Mouse (Mus musculus) spleen, adult 2 months (tissue): ENCODE results near the gene F2. TPM values are rescaled to one million over a fixed set of nuclear protein-coding genes. Genes with fewer than 3 reads are reported as not detected.

Experiments
- DNase-seq, 2 experiments: peaks; one replicate each; pipeline versions ENCODE4 v3.0.0 to v3.0.0-alpha.2; 2012 to 2021; ENCODE audit warnings: low spot score in 2 of 2, low read depth in 1 of 2
- H3K27ac ChIP-seq: fragments of 200-500 bp; 2 replicates; pipeline ENCODE4 v1.5.1; 2012; ENCODE audit warnings: low read length, inconsistent platforms; ENCODE audit not compliant: insufficient read depth
- H3K27me3 ChIP-seq: fragments of 200-500 bp; 2 replicates; pipeline ENCODE4 v1.6.1; 2012; ENCODE audit warnings: mild to moderate bottlenecking, moderate library complexity, low read length, inconsistent platforms; ENCODE audit not compliant: control insufficient read depth, insufficient read depth
- H3K36me3 ChIP-seq: fragments of 200-500 bp; 2 replicates; pipeline ENCODE4 v1.6.1; 2012; ENCODE audit warnings: mild to moderate bottlenecking, low read length, inconsistent platforms; ENCODE audit not compliant: control insufficient read depth, insufficient read depth
- H3K4me1 ChIP-seq: fragments of 200-500 bp; 2 replicates; pipeline ENCODE4 v1.6.1; 2011; ENCODE audit warnings: inconsistent platforms; ENCODE audit not compliant: control insufficient read depth, insufficient read depth, insufficient read length
- H3K4me3 ChIP-seq: fragments of 200-500 bp; 2 replicates; pipeline ENCODE4 v1.5.1; 2011; ENCODE audit warnings: mild to moderate bottlenecking, inconsistent platforms; ENCODE audit not compliant: insufficient read depth, insufficient read length; ENCODE audit errors: extremely low read depth
- CTCF ChIP-seq: fragments of 200-500 bp; IDR thresholded peaks from 2 replicates; pipeline ENCODE4 v1.5.1; 2011; ENCODE audit warnings: mild to moderate bottlenecking, inconsistent platforms; ENCODE audit not compliant: insufficient read depth, insufficient read length, insufficient replicate concordance; ENCODE audit errors: extremely low read depth
- POLR2A ChIP-seq: fragments of 200-500 bp; IDR thresholded peaks from 2 replicates; pipeline ENCODE4 v1.6.1; 2011; ENCODE audit warnings: low read depth, low read length, inconsistent platforms
- WGBS: fragments of 180-500 bp; shearing (Covaris S2); methylation state at CpG from one replicate; pipeline ENCODE4 v1.1.7; 2018; 5-methylcytosine and 5-hydroxymethylcytosine counted together
- polyA plus RNA-seq: library from polyadenylated mRNA; depleted of rRNA; stranded (reverse); fragments of >200 nt; gene quantifications from 2 replicates; pipeline ENCODE4 v1.2.3, GENCODE M21; 2012

Gene F2
- polyA plus RNA-seq, 1 experiment, result 0.30 TPM

DNA sequence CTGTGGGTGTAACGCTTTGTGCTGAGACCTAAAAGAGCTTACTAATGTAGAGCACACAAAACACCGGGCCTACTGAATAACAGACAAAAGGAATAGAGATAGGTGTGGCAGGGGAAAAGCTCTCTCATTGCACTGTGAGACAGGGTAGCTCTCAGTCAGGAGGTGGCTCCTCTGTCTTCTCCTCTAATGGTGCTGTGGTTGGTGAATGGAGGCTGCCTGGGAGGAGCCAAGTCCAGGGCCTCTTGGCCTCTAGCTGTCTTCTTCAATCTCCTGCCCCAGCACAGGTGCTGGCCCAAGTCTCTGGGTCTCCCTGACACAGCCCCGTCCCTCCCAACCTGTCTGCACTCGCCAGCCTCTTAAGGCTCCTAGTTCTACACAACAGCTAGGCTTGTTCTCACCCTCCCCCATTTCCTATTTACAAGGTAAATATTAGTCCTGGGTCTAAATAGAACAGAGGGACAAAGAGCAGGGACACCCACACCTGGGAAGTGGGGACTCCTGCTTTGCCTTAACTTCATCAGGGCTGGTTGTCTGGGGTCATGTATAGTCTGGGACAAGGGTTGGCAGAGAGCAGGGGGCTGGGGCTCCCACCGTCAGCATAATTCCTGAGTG is 619 bp upstream of the F2 start:
- no peaks in the 10 kb centered on the region for H3K36me3 ChIP-seq
- WGBS, result 88% methylated on average over 5 of the region's 5 CpGs
- no peak overlapping the region for H3K4me3 ChIP-seq
- TF ChIP-seq CTCF, result no peak
- no peak for DNase-seq
- peaks cover 3% of the 10 kb centered on the region; the same call in 1 of the 2 replicates for H3K4me1 ChIP-seq
- H3K27me3 ChIP-seq, result no peaks in the 10 kb centered on the region
- H3K27ac ChIP-seq, result no peak overlapping the region

DNA sequence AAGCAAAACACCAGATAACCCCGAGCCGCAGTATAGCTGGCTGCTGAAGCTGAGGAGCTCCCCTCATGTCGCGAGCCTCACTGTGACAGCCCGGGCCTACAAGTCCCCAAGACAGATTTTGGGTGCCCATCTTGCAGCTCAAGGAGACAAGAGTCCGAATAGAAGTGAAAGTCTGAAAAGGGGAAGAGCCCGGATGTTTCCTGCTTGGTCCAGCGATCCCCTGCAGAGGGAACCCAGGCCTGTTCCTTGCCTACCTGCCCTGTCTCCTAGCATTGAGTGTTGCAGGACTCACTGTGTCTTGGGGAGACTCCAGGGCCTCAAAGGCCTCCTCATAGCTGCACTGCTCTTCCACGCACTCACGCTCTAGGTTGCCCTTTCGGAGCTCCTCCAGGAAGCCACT is 728 bp downstream of the F2 start:
- Histone ChIP-seq H3K4me3 (no peak overlapping the region), H3K27me3 (no peaks in the 10 kb centered on the region), H3K27ac (no peak overlapping the region), H3K36me3 (no peaks in the 10 kb centered on the region), H3K4me1 (peaks cover 3% of the 10 kb centered on the region; the same call in 1 of the 2 replicates)
- WGBS, result 82% methylated on average over 11 of the region's 11 CpGs
- DNase-seq, result no peak
- TF ChIP-seq CTCF (no peak), POLR2A (no peak)

DNA sequence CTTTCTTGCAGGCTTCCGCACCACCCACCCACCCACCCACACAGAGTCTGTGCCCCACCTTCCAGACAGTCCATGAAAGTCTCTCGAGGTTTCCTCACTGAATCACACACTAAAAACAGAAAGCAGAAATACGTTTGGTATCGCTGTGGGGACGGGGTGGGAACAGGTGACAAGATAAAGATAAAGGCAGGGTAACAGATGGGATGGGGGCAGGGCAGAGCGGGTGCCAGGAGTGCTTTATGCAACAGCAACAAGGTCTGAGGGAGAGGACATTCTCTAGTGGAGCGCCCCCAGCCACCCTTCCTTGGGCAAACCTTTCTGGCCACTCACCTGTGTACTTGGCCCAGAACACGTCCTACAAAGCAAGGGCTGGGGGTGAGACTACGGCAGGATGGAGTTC is 1.4 kb downstream of the F2 start:
- no peak overlapping the region for H3K4me3 ChIP-seq
- no peaks in the 10 kb centered on the region for H3K27me3 ChIP-seq
- no peak for DNase-seq
- H3K27ac ChIP-seq, result no peak overlapping the region
- peaks cover 3% of the 10 kb centered on the region; the same call in 1 of the 2 replicates for H3K4me1 ChIP-seq
- 52% methylated on average over 9 of the region's 9 CpGs for WGBS
- no peaks in the 10 kb centered on the region for H3K36me3 ChIP-seq
- no peak for TF ChIP-seq POLR2A
- no peak for TF ChIP-seq CTCF

- no peaks in the 10 kb centered on the region for H3K36me3 ChIP-seq
- TF ChIP-seq CTCF (no peak), POLR2A (no peak)
- H3K27me3 ChIP-seq, result no peaks in the 10 kb centered on the region
- H3K27ac ChIP-seq, result no peak overlapping the region
- no peak for DNase-seq
- no peak overlapping the region for H3K4me3 ChIP-seq
- 0 out of 2 replicates have a peak, but pooled peaks cover 3% of the 10 kb centered on the region for H3K4me1 ChIP-seq
- WGBS, result 83% methylated on average over 12 of the region's 12 CpGs
These were observed 2.8 kb downstream of the F2 start for GRCm38 (mm10) chr2:91633334-91633977.

DNA sequence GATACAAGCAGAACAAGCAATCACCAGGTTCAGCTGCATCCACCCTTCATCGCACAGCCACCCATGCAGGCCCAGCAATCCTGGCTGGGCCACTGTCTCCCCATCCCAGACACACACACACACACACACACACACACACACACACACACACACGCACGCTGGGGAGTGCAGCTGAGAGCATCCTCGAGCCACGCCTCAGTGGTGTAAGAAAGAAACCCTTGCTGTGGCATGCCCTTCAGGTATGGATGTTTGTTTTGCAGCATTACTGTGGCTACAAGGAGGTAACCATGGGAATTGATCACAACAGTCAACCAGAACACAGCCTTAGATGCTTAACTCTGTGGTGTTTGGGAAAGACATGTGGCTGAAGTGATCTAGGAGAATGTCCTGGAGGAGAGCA is 3.9 kb downstream of the F2 start:
- DNase-seq, result no peak
- H3K4me1 ChIP-seq, result 0 out of 2 replicates have a peak, but pooled peaks cover 3% of the 10 kb centered on the region
- WGBS, result 81% methylated on average over 5 of the region's 5 CpGs
- TF ChIP-seq CTCF, result no peak
- TF ChIP-seq POLR2A, result no peak
- no peaks in the 10 kb centered on the region for H3K27me3 ChIP-seq
- no peak overlapping the region for H3K4me3 ChIP-seq
- no peak overlapping the region for H3K27ac ChIP-seq
- no peaks in the 10 kb centered on the region for H3K36me3 ChIP-seq

GRCm38 (mm10) chr2:91631826-91632225 is 4.4 kb downstream of the F2 start:
- TF ChIP-seq POLR2A, result no peak
- Histone ChIP-seq H3K36me3 (no peaks in the 10 kb centered on the region), H3K4me3 (no peak overlapping the region), H3K27me3 (no peaks in the 10 kb centered on the region), H3K27ac (no peak overlapping the region), H3K4me1 (0 out of 2 replicates have a peak, but pooled peaks cover 3% of the 10 kb centered on the region)
- WGBS, result 82% methylated on average over 5 of the region's 5 CpGs
- DNase-seq, result no peak

DNA sequence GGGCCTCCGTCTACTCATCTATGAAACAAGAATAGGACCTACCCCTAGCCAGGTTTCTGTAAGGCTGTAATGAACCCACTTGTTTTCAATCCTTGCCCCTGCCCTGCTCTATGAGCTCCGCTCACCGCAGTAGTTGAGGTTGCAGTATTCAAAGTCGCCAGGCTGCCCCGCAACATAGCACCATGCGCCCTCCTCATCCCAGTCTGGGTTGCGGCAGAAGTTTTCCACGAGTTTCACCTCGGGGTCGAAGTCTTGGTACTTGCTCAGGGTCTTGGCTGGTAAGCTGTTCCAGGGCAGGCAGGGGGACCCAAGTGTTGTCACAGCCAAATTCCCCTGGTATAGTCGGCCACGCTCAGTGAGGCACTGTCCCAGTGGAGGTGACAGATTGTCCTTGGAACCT is 5.8 kb downstream of the F2 start:
- Histone ChIP-seq H3K4me1 (no peaks in the 10 kb centered on the region), H3K27me3 (no peaks in the 10 kb centered on the region), H3K36me3 (no peaks in the 10 kb centered on the region), H3K4me3 (no peak overlapping the region), H3K27ac (no peak overlapping the region)
- WGBS, result 95% methylated on average over 12 of the region's 12 CpGs
- DNase-seq, result no peak
- no peak for TF ChIP-seq POLR2A
- TF ChIP-seq CTCF, result no peak
